Mouse (Mus musculus): ENCODE measurements at regions not wholly inside any gene's neighbourhood (a gene's known extent, or its start where the extent isn't known, plus 50 kb on each side); places are given as distances from the start of the nearest gene placed in this dataset.

DNA sequence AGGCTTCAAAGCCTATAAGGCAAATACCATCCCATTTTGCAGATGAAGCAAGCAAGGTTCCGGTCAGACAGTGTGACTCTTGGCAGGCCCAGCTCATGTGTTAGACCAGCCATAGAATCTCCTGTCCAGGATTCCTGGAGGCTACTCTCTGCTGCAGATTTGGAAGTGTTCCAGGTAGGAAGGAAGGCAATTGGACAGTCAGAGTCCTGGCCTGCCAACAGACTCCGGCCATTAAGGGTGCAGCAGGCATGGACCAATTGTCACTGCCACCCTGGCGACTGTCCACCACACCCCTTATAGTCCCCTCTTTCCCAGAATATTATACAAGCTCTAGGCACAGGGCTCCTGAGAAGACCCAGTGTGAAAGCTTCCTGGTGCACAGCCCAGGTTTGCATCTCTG is 201.6 kb downstream of the 3110018I06Rik start:
- TF ChIP-seq REST (IDR thresholded peaks at IDR 0.05; ENCODE audit: insufficient read depth, insufficient read length) (no peak), MYOD1 (IDR thresholded peaks at IDR 0.05; ENCODE audit: control insufficient read depth in 1 of 3, insufficient read length in 2 of 3, low read depth in 2 of 3) (no peak), POLR2A (IDR thresholded peaks at IDR 0.05; ENCODE audit: insufficient read length, low read depth) (no peak), USF1 (IDR thresholded peaks at IDR 0.05; ENCODE audit: low read depth) (no peak), TCF12 (IDR thresholded peaks at IDR 0.05; ENCODE audit: insufficient read depth, poor library complexity, severe bottlenecking) (no peak)
